Mouse (Mus musculus): ENCODE results near the gene Col4a3bp. TPM values are rescaled to one million over a fixed set of nuclear protein-coding genes. Genes with fewer than 3 reads are reported as not detected.

The Col4a3bp gene
- polyA plus RNA-seq, 1 experiment from 2014 or later: 4.3 TPM

DNA sequence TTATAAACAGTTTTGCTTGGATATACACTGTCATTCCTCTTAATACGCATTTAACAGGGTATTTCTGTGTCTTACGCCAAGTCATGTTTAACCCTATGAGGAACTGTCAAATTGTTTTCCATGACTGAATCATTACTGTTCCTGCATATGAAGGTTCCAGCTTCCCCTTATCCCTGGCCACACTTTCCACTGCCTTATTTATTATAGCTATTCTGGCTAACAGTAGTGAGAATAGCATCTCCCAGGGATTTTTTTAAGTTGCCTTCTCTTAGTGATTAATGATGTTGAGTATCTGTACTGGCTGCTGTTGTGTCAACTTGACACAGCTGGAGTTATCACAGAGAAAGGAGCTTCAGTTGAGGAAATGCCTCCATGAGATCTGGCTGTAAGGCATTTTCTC lies 25.1 kb upstream of the Col4a3bp start:
- WGBS (ENCODE audit: insufficient replicate concordance): 83% methylated on average over 2 of the region's 2 CpGs
- no peak for ATAC-seq (ENCODE audit: low read depth)
- Histone ChIP-seq H3K9me3 (replicated peaks) (no peaks in the 10 kb centered on the region), H3K27ac (no peak overlapping the region), H3K27me3 (no peaks in the 10 kb centered on the region), H3K4me2 (no peak overlapping the region), H3K4me1 (replicated peaks) (0 out of 2 replicates have a peak, but pooled peaks cover 3% of the 10 kb centered on the region), H3K9ac (no peak overlapping the region), H3K36me3 (no peaks in the 10 kb centered on the region), H3K4me3 (replicated peaks) (no peak overlapping the region)
- DNase-seq: no peak

DNA sequence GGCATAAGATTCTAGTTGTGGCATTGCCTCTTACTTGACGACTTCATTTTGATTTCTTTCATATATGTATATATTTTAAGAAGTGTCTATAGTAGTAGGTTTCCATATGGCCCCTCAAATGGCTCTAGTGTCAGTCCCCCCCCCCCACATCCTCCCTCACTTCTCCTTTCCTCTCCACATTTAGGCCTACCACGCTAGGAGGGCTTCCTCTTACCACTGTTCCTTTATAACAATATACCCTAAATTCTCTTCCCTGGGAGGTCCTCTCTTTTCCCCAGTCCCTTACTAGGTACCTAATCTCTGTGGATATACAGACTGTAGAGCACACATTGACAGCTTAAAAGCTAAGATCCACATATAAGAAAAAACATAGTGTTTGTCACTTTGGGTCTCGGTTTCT lies 21.1 kb upstream of the Col4a3bp start:
- no peak overlapping the region for H3K9ac ChIP-seq
- WGBS (ENCODE audit: insufficient replicate concordance): 64% methylated on average over 3 of the region's 3 CpGs
- DNase-seq (no peak), ATAC-seq (ENCODE audit: low read depth) (no peak)
- H3K4me1 ChIP-seq (replicated peaks): 0 out of 2 replicates have a peak, but pooled peaks cover under 1% of the 10 kb centered on the region
- H3K4me2 ChIP-seq: no peak overlapping the region
- no peak overlapping the region for H3K4me3 ChIP-seq (replicated peaks)
- H3K27ac ChIP-seq: no peak overlapping the region
- no peaks in the 10 kb centered on the region for H3K36me3 ChIP-seq
- H3K9me3 ChIP-seq (replicated peaks): no peaks in the 10 kb centered on the region
- H3K27me3 ChIP-seq: no peaks in the 10 kb centered on the region

DNA sequence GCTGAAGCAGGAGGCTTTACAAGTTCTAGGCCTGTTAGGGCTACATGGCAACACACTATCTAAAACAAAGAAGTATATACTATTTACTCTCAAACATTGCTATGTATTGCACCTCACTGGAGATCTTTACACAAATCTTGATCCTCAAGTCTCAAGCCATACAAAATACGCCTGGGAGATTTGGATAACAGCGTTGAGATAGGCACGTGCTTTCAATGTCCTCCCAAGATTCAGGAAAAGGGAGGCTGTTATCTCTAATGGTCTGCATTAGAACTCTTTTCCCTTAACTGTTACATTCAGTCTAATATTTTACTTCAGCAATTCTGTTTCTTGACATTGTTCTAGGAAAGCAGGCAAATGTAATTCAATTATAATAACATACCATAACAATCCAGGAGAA lies 15.4 kb upstream of the Col4a3bp start:
- H3K9me3 ChIP-seq (replicated peaks): no peaks in the 10 kb centered on the region
- ATAC-seq (ENCODE audit: low read depth) (no peak; the same call in 1 of the 2 replicates), DNase-seq (no peak)
- no peak overlapping the region for H3K4me2 ChIP-seq
- H3K27ac ChIP-seq: no peak overlapping the region
- H3K4me3 ChIP-seq (replicated peaks): no peak overlapping the region
- peaks cover 2% of the 10 kb centered on the region; the same call in 1 of the 2 replicates for H3K36me3 ChIP-seq
- no peaks in the 10 kb centered on the region for H3K27me3 ChIP-seq
- 27% methylated on average over 3 of the region's 3 CpGs for WGBS (ENCODE audit: insufficient replicate concordance)
- no peak overlapping the region for H3K9ac ChIP-seq
- H3K4me1 ChIP-seq (replicated peaks): peaks cover 18% of the 10 kb centered on the region

DNA sequence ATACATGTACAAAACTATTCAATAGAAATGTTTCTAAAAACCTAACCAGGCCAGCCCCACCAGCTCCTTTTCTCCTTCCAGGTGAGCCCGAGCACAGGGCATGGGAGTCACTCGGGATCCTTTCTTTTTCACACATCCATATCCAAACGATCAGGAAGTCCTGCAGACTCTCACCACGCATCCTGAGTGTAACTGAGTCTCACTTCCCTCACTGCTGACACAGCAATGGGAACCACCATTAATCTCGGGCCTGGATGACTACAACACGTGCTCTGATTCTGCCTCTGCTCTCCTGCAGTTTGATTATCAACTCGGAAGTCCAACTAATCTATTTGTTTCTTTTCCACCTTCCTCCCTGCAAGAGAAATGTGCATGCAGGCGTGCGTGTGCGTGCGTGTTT lies 14.6 kb upstream of the Col4a3bp start:
- H3K36me3 ChIP-seq: peaks cover 2% of the 10 kb centered on the region; the same call in 1 of the 2 replicates
- no peaks in the 10 kb centered on the region for H3K27me3 ChIP-seq
- no peak overlapping the region for H3K4me3 ChIP-seq (replicated peaks)
- no peaks in the 10 kb centered on the region for H3K9me3 ChIP-seq (replicated peaks)
- H3K27ac ChIP-seq: no peak overlapping the region
- ATAC-seq (ENCODE audit: low read depth) (no peak), DNase-seq (no peak)
- no peak overlapping the region for H3K4me2 ChIP-seq
- WGBS (ENCODE audit: insufficient replicate concordance): 60% methylated on average over 11 of the region's 11 CpGs
- H3K4me1 ChIP-seq (replicated peaks): peaks cover 18% of the 10 kb centered on the region
- H3K9ac ChIP-seq: no peak overlapping the region

DNA sequence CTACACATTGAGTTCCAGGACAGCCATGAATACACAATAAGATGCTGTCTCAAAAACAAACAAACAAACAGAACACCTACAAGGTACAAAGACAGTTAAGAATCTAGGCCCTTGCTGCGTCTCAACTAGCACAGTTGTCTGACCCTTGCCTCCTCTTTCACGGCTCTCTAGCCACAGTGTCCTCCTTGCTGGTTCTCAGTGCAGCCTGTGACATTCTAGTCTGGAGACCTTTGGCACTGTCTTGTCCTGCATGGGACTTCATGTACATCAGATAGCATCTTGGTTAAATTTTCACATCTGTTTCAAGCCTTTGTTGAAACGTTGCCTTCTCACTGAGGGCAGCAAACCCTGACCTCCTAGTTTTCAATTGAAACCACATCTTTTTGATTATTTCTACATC lies 13.6 kb upstream of the Col4a3bp start:
- Histone ChIP-seq H3K9ac (no peak overlapping the region), H3K27ac (no peak overlapping the region), H3K4me2 (no peak overlapping the region), H3K27me3 (no peaks in the 10 kb centered on the region), H3K4me3 (replicated peaks) (no peak overlapping the region), H3K36me3 (peaks cover 2% of the 10 kb centered on the region; the same call in 1 of the 2 replicates), H3K9me3 (replicated peaks) (no peaks in the 10 kb centered on the region), H3K4me1 (replicated peaks) (peaks cover 18% of the 10 kb centered on the region)
- DNase-seq (no peak), ATAC-seq (ENCODE audit: low read depth) (no peak)
- 78% methylated on average over 3 of the region's 3 CpGs for WGBS (ENCODE audit: insufficient replicate concordance)

DNA sequence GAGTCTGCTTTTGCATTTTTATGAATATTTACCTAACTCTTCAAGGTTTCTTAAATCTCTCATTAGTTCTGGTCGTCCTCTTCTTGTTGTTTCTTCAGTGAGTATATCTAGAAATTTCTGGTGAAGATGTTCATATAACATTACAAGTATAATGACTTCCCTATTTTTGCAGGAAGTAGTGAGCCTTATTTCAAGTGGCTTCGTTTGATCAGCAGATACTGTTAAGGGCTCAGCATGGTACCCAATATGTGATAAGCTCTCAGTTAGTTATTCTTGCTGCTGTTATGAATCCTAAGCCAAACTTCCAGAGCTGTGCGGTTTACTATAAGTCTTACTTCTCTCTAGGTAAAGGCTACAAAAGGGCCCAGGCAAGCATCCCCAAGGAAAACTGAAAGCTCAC lies 12.9 kb upstream of the Col4a3bp start:
- Histone ChIP-seq H3K4me2 (no peak overlapping the region), H3K4me3 (replicated peaks) (no peak overlapping the region), H3K36me3 (peaks cover 2% of the 10 kb centered on the region; the same call in 1 of the 2 replicates), H3K9me3 (replicated peaks) (no peaks in the 10 kb centered on the region), H3K27me3 (no peaks in the 10 kb centered on the region), H3K4me1 (replicated peaks) (peaks cover 18% of the 10 kb centered on the region), H3K9ac (no peak overlapping the region), H3K27ac (no peak overlapping the region)
- ATAC-seq (ENCODE audit: low read depth) (no peak), DNase-seq (no peak)
- 70% methylated on average over 3 of the region's 3 CpGs for WGBS (ENCODE audit: insufficient replicate concordance)

DNA sequence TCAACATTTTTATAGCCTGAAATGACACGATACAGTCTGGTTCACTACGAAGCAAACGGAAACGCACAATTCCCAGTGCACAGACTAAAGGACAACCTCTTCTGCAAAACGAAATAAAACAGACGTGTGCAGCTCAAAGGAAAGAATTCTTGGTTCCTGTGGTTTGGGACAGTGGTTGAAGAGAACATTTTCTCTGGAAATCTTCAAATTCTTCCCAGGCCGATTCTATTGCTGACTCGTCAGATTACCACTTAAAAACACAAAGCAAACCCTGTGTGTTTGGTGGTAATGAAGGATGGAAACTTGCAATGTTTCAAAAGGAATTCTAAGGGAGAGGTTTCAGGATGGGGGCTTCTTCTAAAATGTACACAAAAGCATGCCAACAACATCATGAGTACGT lies 12.4 kb upstream of the Col4a3bp start:
- Histone ChIP-seq H3K4me3 (replicated peaks) (no peak overlapping the region), H3K36me3 (peaks cover 2% of the 10 kb centered on the region; the same call in 1 of the 2 replicates), H3K9me3 (replicated peaks) (no peaks in the 10 kb centered on the region), H3K9ac (no peak overlapping the region), H3K4me2 (no peak overlapping the region), H3K27me3 (no peaks in the 10 kb centered on the region), H3K4me1 (replicated peaks) (peaks cover 18% of the 10 kb centered on the region), H3K27ac (no peak overlapping the region)
- ATAC-seq (ENCODE audit: low read depth): no peak
- no peak for DNase-seq
- 86% methylated on average over 9 of the region's 9 CpGs for WGBS (ENCODE audit: insufficient replicate concordance)

DNA sequence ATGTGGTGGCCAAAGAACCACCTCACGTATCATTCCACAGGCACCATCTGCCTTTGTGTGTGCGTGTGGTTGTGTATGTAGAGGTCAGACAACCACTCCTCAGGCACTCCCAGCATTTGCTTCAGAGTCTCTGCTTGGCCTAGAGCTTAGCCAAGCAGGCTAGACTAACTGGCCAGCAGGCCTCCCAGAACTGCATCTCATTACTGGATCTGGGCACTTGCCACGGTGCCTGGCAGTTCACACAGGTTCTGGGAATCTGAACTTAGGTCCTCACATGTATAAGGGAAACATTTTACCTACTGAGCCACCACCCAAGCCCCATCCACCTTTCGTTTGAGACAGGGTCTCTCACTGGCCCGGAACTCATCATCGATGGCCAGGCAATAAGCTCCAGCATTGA lies 10.2 kb upstream of the Col4a3bp start:
- Histone ChIP-seq H3K9ac (no peak overlapping the region), H3K4me2 (no peak overlapping the region), H3K4me3 (replicated peaks) (no peak overlapping the region), H3K9me3 (replicated peaks) (no peaks in the 10 kb centered on the region), H3K27me3 (no peaks in the 10 kb centered on the region), H3K27ac (no peak overlapping the region), H3K36me3 (peaks cover 2% of the 10 kb centered on the region; the same call in 1 of the 2 replicates), H3K4me1 (replicated peaks) (peaks cover 17% of the 10 kb centered on the region)
- 78% methylated on average over 6 of the region's 6 CpGs for WGBS (ENCODE audit: insufficient replicate concordance)
- DNase-seq (no peak), ATAC-seq (ENCODE audit: low read depth) (no peak)

DNA sequence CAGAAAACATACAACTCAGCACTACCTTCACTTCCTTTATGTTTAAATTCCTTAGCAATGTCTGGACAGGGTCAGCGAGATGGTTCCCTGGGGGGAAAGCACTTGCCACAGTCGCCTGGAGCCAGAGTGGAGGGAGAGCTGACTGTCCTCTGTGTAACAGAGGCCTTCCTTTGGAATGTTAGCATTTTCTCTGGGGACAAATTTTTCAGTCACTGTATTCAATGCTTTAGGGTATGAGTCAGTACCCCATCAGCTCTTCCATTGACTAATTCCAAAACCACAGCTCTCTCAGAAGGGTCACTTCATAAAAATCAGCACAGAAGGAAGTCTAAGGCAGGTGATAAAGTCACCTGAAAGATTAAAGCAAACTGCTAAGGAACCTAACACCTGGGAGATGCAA lies 8.7 kb upstream of the Col4a3bp start:
- ATAC-seq (ENCODE audit: low read depth) (no peak), DNase-seq (no peak)
- Histone ChIP-seq H3K36me3 (peaks cover 2% of the 10 kb centered on the region; the same call in 1 of the 2 replicates), H3K27me3 (no peaks in the 10 kb centered on the region), H3K9ac (no peak overlapping the region), H3K9me3 (replicated peaks) (no peaks in the 10 kb centered on the region), H3K4me1 (replicated peaks) (peaks cover 12% of the 10 kb centered on the region), H3K27ac (no peak overlapping the region), H3K4me2 (no peak overlapping the region), H3K4me3 (replicated peaks) (no peak overlapping the region)
- WGBS (ENCODE audit: insufficient replicate concordance): 67% methylated on average over 2 of the region's 2 CpGs

DNA sequence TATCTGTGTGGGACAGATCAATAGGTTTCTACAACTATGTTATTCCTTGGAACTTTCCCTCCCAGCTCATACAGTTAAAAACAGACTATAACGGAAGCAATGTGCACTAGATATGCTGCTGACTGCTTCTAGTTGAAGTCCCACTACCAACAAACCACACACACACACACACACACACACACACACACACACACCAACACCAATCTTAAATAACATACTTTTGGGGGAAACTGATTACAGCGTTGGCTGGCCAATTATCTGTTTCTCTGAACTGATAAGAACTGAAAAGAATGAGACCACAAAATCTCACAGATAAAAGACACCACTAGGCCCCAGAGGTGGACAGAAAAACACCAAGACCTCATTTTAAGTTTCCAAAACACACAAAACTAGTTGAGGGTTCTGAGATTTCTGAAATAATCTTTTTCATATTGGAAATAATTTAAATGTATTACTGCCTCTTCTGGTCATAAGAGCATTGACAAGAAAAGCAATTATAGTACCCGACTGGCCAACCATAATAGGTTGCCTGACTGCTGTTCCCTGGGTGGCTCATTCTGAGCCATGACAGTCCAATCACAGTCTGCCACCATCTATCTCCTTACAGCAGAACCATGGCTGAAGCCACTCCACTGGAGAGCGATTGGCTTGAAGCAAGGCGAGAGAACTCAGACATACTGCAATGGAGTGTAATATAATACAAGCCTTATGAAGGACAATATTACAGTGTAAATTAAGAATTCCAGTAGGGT lies 5.4 kb upstream of the Col4a3bp start:
- Histone ChIP-seq H3K27ac (no peak overlapping the region), H3K4me3 (replicated peaks) (no peak overlapping the region), H3K27me3 (no peaks in the 10 kb centered on the region), H3K4me2 (no peak overlapping the region), H3K4me1 (replicated peaks) (peaks cover 21% of the 10 kb centered on the region), H3K36me3 (no peaks in the 10 kb centered on the region), H3K9me3 (replicated peaks) (no peaks in the 10 kb centered on the region), H3K9ac (no peak overlapping the region)
- no peak for DNase-seq
- 0 out of 2 replicates have a peak, but pooled peaks have one; percentile 45 for ATAC-seq (ENCODE audit: low read depth)
- WGBS (ENCODE audit: insufficient replicate concordance): 30% methylated on average over 5 of the region's 5 CpGs

DNA sequence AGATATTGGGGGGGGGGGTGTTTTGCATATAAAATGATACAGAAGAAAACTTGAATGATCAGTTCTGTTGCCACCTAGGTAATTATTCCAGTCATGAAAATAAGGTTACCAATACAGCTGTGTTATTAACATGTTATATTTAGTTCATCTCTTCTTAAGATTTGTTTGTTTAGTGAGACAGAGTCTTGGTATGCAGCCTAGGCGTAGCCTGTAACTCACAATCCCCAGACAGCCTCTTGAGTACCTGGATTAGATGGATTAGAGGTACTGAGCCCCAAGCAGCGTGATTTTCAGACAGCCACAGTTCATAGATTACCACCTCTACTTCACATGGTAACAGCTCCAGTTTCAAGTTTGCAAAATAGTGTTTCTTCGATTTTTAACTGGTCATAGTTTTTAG lies 4.3 kb upstream of the Col4a3bp start:
- H3K4me1 ChIP-seq (replicated peaks): peaks cover 21% of the 10 kb centered on the region
- H3K27ac ChIP-seq: no peak overlapping the region
- whole genome bisulfite sequencing (ENCODE audit: insufficient replicate concordance): 64% methylated on average over 3 of the region's 3 CpGs
- H3K4me3 ChIP-seq (replicated peaks): no peak overlapping the region
- DNase-seq (no peak), ATAC-seq (ENCODE audit: low read depth) (no peak)
- H3K27me3 ChIP-seq: no peaks in the 10 kb centered on the region
- H3K9ac ChIP-seq: no peak overlapping the region
- H3K4me2 ChIP-seq: no peak overlapping the region
- no peaks in the 10 kb centered on the region for H3K36me3 ChIP-seq
- H3K9me3 ChIP-seq (replicated peaks): no peaks in the 10 kb centered on the region

DNA sequence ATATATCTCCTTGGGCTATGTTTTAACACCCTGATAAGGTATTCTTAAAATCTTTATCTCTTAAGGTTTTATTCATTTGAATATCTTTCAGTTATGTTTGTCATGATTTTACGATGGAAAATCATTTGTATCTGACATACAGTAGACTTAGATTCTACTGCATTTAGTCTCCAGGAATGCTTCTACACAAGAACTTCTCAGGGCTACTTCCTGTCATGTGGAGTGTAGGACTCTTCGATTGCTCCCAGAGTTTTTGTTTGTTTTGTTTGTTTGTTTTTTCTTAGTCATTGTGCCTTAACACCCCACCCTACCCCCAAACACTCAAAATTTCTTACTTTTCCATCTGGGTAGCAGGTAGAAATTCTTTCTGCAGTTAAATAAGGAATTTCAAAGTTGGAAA lies 1.0 kb upstream of the Col4a3bp start:
- WGBS (ENCODE audit: insufficient replicate concordance): 14% methylated on average over 2 of the region's 2 CpGs

More for the DNA sequence above, 1.0 kb upstream of the Col4a3bp start:
- Histone ChIP-seq H3K27me3 (no peaks in the 10 kb centered on the region), H3K4me1 (replicated peaks) (peaks cover 42% of the 10 kb centered on the region), H3K4me3 (replicated peaks) (peak overlapping the region; percentile 86), H3K9ac (peak overlapping the region; percentile 80), H3K27ac (no peak overlapping the region), H3K4me2 (peak overlapping the region; percentile 71), H3K9me3 (replicated peaks) (no peaks in the 10 kb centered on the region), H3K36me3 (no peaks in the 10 kb centered on the region)
- no peak for ATAC-seq (ENCODE audit: low read depth)
- DNase-seq: no peak

Measured in liver, embryonic 13.5 days (tissue).